Mouse (Mus musculus) heart, postnatal 0 days (tissue): Measurements from ENCODE around the gene Snai1. TPM values are rescaled to one million over a fixed set of nuclear protein-coding genes. Genes with fewer than 3 reads are reported as not detected.

ENCODE experiments used
- ATAC-seq: fragments of 200-750 bp; cut with Nextera tagmentation; 2 replicates; pipeline ENCODE4 v1.8.0; 2017; ENCODE audit warnings: low read depth, moderate number of reproducible peaks, moderate library complexity; ENCODE audit not compliant: insufficient read depth
- DNase-seq: peaks from one replicate; pipeline ENCODE4 v3.0.0-alpha.2; 2016; ENCODE audit warnings: low spot score
- H3K27ac ChIP-seq: fragments of 300-500 bp; sonication (generic); 2 replicates; pipeline ENCODE4 v1.5.1; 2014; ENCODE audit warnings: low read depth, mild to moderate bottlenecking
- H3K27me3 ChIP-seq: fragments of 300-500 bp; sonication (generic); 2 replicates; pipeline ENCODE4 v1.6.1; 2014; ENCODE audit warnings: low read length, mixed read lengths; ENCODE audit not compliant: control insufficient read depth, insufficient read depth
- H3K36me3 ChIP-seq: fragments of 300-500 bp; sonication (generic); replicated peaks from 2 replicates; pipeline ENCODE4 v1.6.1; 2014; ENCODE audit warnings: low read length, mixed read lengths; ENCODE audit not compliant: control insufficient read depth, insufficient read depth
- H3K4me1 ChIP-seq: fragments of 300-500 bp; sonication (generic); 2 replicates; pipeline ENCODE4 v1.6.1; 2014; ENCODE audit warnings: antibody characterized with exemption; ENCODE audit not compliant: control insufficient read depth, insufficient read depth
- H3K4me2 ChIP-seq: fragments of 300-500 bp; sonication (generic); 2 replicates; pipeline ENCODE4 v1.6.1; 2014; ENCODE audit warnings: low read depth, mild to moderate bottlenecking, low read length, moderate library complexity
- H3K4me3 ChIP-seq: fragments of 300-500 bp; sonication (generic); 2 replicates; pipeline ENCODE4 v1.5.1; 2014; ENCODE audit warnings: low read depth, low read length
- H3K9ac ChIP-seq: fragments of 300-500 bp; sonication (generic); replicated peaks from 2 replicates; pipeline ENCODE4 v1.6.1; 2014; ENCODE audit warnings: low read depth, low read length, mixed read lengths
- H3K9me3 ChIP-seq: fragments of 300-500 bp; sonication (generic); replicated peaks from 2 replicates; pipeline ENCODE4 v1.6.1; 2016; ENCODE audit warnings: low read length; ENCODE audit not compliant: control insufficient read depth
- CTCF ChIP-seq: IDR thresholded peaks from 2 replicates; pipeline ENCODE4 v1.5.1; 2016; ENCODE audit warnings: antibody characterized with exemption, control low read depth, low read depth
- EP300 ChIP-seq: IDR thresholded peaks from 2 replicates; pipeline ENCODE4 v1.6.1; 2016; ENCODE audit warnings: antibody characterized with exemption, low read depth
- WGBS: fragments of 180-500 bp; shearing (Covaris S2); extraction: QIAGEN DNeasy Blood & Tissue Kit; methylation state at CpG from one replicate; pipeline ENCODE4 v1.1.7; 2014; 5-methylcytosine and 5-hydroxymethylcytosine counted together
- polyA plus RNA-seq: library from polyadenylated mRNA; unstranded; fragments of >200 nt; fragmentation: Nextera tagmentation; extraction: Ambion mirVana; gene quantifications from 2 replicates; pipeline ENCODE4 v1.2.1, GENCODE M21; 2015
- total RNA-seq: library from RNA; depleted of rRNA; stranded (reverse); fragments of >200 nt; gene quantifications from 2 replicates; pipeline ENCODE4 v1.2.3, GENCODE M21; 2014; ENCODE audit warnings: low replicate concordance

Gene Snai1
- total and polyA plus RNA-seq, 2 experiments from 2014 or later = 6.0 TPM; not detected in 1

DNA sequence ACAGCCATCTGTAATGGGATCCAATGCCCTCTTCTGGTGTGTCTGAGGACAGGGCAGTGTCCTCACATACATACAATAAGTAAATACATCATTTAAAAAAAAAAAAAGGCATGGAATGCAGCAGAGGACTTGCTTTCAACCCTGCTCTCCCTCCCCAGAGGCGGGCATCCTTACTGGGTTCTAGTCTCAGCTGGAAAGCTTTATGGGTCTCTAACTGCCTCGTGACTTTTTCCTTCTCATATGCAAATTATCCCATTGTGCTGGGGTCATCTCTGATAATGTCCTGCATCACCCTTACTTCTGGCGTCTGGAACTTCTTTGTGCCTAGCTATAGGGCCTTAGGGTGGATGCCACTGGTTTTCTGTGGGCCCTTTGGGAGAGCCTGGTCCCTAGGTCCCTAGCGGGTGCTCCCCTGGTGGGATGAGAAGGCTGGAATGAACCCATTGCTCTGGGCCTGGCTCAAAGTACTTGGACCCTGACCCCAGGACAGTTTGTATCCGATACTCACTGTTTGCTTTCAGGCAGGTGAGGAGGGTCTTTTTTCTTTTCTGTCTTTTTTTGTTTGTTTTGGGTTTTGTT, 8.0 kb upstream of the Snai1 start:
- no peaks in the 10 kb centered on the region for H3K4me1 ChIP-seq
- no peak for DNase-seq
- no peak overlapping the region for H3K9ac ChIP-seq
- H3K36me3 ChIP-seq = no peaks in the 10 kb centered on the region
- no peaks in the 10 kb centered on the region for H3K27me3 ChIP-seq
- 65% methylated on average over 5 of the region's 5 CpGs for WGBS
- no peak for TF ChIP-seq EP300
- TF ChIP-seq CTCF = no peak
- H3K27ac ChIP-seq = no peak overlapping the region
- no peak overlapping the region for H3K4me3 ChIP-seq
- no peak overlapping the region for H3K4me2 ChIP-seq
- no peaks in the 10 kb centered on the region for H3K9me3 ChIP-seq
- ATAC-seq = no peak

DNA sequence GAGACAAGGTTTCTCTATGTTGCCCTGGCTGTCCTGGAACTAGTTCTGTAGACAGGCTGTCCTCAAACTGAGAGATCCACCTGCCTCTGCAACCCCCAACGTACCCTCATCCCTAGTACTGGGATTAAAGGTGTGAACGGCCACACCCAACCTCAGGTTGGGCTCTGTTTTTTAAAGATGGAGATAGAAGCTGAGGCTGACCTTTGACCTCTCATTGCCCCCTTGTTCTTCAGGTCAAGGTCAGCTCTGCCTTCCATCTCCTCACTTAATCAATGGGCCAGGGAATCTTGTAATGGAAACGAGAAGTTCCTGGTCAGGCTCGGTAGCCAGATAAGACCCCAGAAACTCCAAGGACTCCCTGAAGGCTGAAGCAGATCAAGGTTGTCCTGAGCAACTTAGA, 7.5 kb upstream of the Snai1 start:
- WGBS = 75% methylated on average over 4 of the region's 4 CpGs
- H3K9ac ChIP-seq = no peak overlapping the region
- H3K4me3 ChIP-seq = no peak overlapping the region
- H3K9me3 ChIP-seq = no peaks in the 10 kb centered on the region
- no peak overlapping the region for H3K4me2 ChIP-seq
- no peaks in the 10 kb centered on the region for H3K36me3 ChIP-seq
- H3K27me3 ChIP-seq = no peaks in the 10 kb centered on the region
- no peaks in the 10 kb centered on the region for H3K4me1 ChIP-seq
- TF ChIP-seq EP300 (no peak), CTCF (no peak)
- H3K27ac ChIP-seq = no peak overlapping the region
- no peak for ATAC-seq
- no peak for DNase-seq

DNA sequence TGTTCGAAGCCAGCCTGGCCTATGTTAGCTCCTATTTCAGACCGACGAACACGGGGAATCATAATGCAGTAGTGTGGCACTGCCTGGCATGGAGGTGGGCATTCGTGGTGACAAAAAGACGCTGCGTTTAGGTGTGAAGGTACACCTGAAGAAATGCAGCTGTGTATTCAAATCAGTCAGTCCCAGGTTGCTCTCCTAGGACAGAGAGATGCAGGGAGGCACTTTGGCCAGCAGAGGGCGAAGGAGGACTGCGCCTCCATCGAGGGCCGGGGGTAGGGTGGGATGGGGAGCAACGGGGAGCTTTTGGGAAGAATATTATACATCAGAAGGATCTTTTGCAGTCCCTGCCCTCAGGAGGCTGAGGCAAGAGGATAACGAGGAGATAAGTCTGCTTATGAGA, 5.9 kb upstream of the Snai1 start:
- H3K27ac ChIP-seq = no peak overlapping the region
- no peak overlapping the region for H3K9ac ChIP-seq
- no peaks in the 10 kb centered on the region for H3K36me3 ChIP-seq
- no peaks in the 10 kb centered on the region for H3K9me3 ChIP-seq
- H3K4me2 ChIP-seq = no peak overlapping the region
- H3K4me3 ChIP-seq = no peak overlapping the region
- H3K4me1 ChIP-seq = no peaks in the 10 kb centered on the region
- DNase-seq = no peak
- ATAC-seq = no peak
- 19% methylated on average over 13 of the region's 13 CpGs for WGBS
- TF ChIP-seq CTCF (peak; percentile 85), EP300 (no peak)
- peaks cover 14% of the 10 kb centered on the region for H3K27me3 ChIP-seq

DNA sequence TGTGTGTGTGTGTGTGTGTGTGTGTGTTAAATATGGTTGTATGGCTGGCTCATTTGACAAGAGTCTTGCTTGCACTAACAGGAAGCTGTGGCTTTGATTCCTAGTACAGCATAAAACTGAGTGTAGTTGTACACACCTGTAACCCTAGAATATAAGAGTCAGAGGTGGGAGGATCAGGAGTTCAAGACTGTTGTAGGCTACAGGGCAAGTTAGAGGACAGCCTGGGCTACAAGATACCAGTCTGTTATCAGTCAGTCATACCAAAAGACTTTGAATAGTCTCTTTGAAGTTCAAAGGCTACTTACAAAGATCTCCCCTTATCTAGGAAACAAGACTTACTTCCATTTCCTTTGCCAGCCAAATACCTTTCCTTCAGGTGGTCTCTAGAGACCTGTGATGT, 4.1 kb upstream of the Snai1 start:
- Histone ChIP-seq H3K4me1 (peaks cover 6% of the 10 kb centered on the region), H3K4me3 (no peak overlapping the region), H3K9me3 (no peaks in the 10 kb centered on the region), H3K4me2 (no peak overlapping the region), H3K27me3 (peaks cover 23% of the 10 kb centered on the region), H3K9ac (no peak overlapping the region), H3K36me3 (no peaks in the 10 kb centered on the region), H3K27ac (no peak overlapping the region)
- TF ChIP-seq EP300 (no peak), CTCF (no peak)
- no peak for DNase-seq
- ATAC-seq = no peak

DNA sequence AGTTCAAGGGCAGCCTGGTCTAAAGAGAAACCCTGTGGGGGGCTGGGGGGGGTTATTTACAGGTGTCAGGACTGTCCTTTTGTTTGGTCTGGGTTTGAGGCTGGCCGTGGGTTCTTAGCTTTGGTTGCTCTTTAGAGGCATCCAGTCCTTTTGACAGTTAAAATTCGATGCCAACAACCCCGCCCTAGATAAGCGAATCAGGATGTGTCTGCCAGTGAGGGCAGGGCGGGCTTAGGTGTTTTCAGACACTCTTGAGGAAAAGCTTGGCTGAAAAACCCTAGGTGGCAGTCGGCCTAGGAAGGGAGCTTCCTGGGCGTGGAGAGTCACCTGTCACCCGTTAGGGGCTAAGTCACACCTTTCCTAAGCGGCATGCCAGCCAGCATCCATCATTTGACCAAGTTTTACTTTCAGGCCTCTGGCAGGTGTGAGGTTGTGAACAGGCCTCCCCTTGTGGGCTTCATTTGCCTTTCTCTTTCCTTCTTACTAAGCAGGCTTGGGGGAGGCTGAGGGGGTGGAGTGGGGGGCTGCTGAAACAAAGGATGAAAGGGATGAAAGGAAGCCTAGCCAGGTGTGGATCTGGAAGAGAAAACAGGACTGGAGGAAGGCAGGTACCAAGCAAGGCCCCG, 1.6 kb upstream of the Snai1 start:
- DNase-seq (no peak), ATAC-seq (no peak)
- Histone ChIP-seq H3K36me3 (no peaks in the 10 kb centered on the region), H3K9me3 (no peaks in the 10 kb centered on the region), H3K4me2 (no peak overlapping the region), H3K4me3 (no peak overlapping the region), H3K27me3 (peaks cover 23% of the 10 kb centered on the region), H3K9ac (no peak overlapping the region), H3K4me1 (peaks cover 6% of the 10 kb centered on the region), H3K27ac (no peak overlapping the region)
- WGBS = 51% methylated on average over 10 of the region's 10 CpGs
- no peak for TF ChIP-seq CTCF
- no peak for TF ChIP-seq EP300

DNA sequence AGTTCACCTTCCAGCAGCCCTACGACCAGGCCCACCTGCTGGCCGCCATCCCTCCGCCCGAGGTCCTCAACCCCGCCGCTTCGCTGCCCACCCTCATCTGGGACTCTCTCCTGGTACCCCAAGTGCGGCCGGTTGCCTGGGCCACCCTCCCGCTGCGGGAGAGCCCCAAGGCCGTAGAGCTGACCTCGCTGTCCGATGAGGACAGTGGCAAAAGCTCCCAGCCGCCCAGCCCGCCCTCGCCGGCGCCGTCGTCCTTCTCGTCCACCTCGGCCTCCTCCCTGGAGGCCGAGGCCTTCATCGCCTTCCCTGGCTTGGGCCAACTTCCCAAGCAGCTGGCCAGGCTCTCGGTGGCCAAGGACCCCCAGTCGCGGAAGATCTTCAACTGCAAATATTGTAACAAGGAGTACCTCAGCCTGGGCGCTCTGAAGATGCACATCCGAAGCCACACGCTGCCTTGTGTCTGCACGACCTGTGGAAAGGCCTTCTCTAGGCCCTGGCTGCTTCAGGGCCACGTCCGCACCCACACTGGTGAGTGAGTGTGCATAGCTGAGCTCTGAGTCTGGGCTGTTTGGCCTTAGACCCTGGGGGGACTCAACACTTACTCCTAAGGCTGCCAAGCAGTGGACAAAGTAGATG, 794 bp downstream of the Snai1 start:
- TF ChIP-seq CTCF (no peak), EP300 (no peak)
- Histone ChIP-seq H3K27me3 (peaks cover 23% of the 10 kb centered on the region), H3K27ac (peak overlapping the region; percentile 10; the same call in 1 of the 2 replicates), H3K9me3 (no peaks in the 10 kb centered on the region), H3K36me3 (0 out of 2 replicates have a peak, but pooled peaks cover 4% of the 10 kb centered on the region), H3K4me2 (peak overlapping the region; percentile 57), H3K4me3 (peak overlapping the region; percentile 42), H3K9ac (peak overlapping the region; percentile 49), H3K4me1 (peaks cover 12% of the 10 kb centered on the region)
- no peak for ATAC-seq
- no peak for DNase-seq
- 49% methylated on average over 34 of the region's 34 CpGs for WGBS
